Mouse (Mus musculus) gastrocnemius, postnatal 25 days (tissue): ENCODE measurements around the gene Gtf2a1l. TPM values are rescaled to one million over a fixed set of nuclear protein-coding genes. Genes with fewer than 3 reads are reported as not detected.

Source experiments
- total RNA-seq, 2 experiments: library from RNA; stranded (reverse); gene quantifications; 1 replicate in 1 of 2; 2 replicates in 1 of 2; pipeline ENCODE4 v1.2.3; 2021

Gtf2a1l gene
- total RNA-seq, 2 experiments from 2014 or later: not detected

Other genes with a start within 250 kb of the Gtf2a1l start
- 10 to 100 TPM in 1 of 2 experiments, 1 to 10 TPM in 1; 9.3 to 10.9 TPM for gene Foxn2, start 227.9 kb upstream of the Gtf2a1l start, total RNA-seq
- gene Ppp1r21, start 138.5 kb upstream of the Gtf2a1l start, total RNA-seq: 1 to 10 TPM; 4.9 to 5.1 TPM
- gene Ston1, start 71.0 kb upstream of the Gtf2a1l start, total RNA-seq: 10 to 100 TPM in 1 of 2 experiments, 1 to 10 TPM in 1; 8.2 to 10.8 TPM
- gene Lhcgr, start 123.3 kb downstream of the Gtf2a1l start, total RNA-seq: not detected